Mouse (Mus musculus) lung, postnatal 25 days (tissue): Measurements from ENCODE around the gene Arl4d.
"Not testable (repeated sequence)": the region's sequence is repeated elsewhere in the genome, so short reads cannot be mapped to it uniquely, and the experiment has no call there.

Source experiments
- DNase-seq: peaks from one replicate; pipeline ENCODE4 v3.0.0; 2022; ENCODE audit warnings: low spot score

Arl4d gene

DNA sequence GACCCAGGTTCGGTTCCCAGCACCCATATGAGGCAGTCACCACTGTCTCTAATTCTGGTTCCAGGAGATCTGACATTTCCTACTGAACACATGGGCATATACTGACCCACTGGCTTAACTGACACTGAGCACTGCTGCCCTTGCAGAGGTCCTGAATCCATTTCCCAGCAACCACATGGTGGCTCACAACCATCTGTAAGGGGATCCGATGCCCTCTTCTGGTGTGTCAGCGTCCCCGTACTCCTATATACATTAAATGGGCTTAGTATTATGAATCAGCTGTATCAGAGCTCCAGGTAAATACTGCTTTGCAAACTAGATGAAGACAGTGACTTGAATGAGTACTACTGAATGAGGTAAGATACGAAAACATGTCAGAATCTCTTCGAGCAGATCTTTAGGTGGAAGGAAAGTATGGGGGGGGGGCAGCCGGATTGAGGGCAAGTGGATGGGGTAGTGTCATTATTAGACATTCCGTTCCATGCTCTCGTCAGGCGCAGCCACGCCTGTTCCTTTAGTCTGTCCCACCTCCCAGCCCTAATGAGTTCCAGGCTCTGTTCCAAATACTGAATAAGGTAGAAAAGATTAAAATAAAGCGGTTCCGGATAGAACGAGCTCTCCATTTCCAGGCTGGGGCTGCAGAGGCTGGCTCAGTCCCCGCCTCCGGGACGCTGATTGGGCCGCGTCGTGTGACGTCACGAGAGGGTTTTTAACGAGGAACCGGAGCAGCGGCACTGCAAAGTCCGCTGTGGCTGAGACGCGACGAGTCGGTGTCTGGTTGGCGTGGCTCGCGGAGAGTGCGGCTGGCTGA, at the start of gene Arl4d:
TSS of gene Arl4d (plus strand) at position 717 of the 811 bp plus-strand sequence.
- DNase-seq, result peak; percentile 97

- DNase-seq, result no peak
Measured at GRCm38 (mm10) chr11:101616104-101616503, 49.2 kb upstream of the Arl4d start.

DNA sequence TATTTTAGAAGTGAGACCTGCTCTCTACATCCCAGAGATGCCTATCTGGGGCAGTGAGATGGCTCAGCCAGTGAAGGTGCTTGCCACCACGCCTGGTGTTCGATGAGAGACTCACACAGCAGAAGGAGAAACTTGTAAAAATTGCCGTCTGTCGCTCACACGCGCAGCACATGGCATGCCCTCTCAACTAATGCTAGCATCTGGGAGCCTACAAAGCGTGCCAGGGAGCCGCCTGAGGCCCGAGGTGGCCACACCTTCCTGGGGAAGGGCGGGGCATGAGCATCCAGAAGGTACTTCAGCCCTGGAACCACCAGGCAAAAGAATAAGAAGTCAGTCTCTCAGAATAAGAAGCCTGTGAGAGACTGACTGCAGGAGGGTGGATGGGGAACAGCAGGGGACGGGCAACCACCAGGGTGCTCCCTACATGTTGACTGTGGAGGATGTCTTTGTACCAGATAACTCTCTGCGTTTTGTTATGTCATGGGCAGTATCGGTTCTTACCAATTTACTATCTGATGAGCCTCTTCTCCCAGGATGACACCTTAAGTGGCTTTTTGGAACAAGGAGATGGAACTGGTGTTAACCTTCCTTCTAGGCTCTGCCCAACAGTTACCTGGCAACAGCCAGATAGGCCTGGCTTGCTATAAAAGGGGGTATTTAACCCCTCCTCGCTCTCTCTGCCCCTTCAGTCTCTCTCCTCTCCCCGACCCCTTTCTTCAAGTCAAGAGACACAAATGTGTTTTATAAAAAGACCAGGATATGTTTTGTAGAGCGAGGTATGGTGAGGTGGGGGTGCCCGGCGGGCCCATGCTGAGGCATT, 48.2 kb upstream of the Arl4d start:
- no peak for DNase-seq

DNA sequence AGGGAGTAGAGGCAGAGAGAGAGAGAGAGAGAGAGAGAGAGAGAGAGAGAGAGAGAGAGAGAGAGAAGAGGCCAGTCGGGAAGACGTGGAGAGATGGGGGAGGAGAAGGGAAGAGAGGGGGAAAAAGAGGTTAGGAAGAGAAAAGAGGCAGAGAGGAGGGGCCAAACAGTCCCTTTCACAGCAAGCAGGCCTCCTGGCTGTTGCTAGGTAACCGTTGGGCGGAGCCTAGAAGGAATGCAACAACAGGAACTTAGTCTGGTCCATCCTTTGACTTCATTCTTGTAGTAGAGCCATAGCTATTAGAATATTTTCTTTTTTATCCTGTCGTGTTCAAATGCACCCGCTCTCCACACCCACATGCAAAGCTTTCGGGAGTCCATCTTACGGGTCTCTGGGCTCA, 47.5 kb upstream of the Arl4d start:
- peak; percentile 18 for DNase-seq

DNA sequence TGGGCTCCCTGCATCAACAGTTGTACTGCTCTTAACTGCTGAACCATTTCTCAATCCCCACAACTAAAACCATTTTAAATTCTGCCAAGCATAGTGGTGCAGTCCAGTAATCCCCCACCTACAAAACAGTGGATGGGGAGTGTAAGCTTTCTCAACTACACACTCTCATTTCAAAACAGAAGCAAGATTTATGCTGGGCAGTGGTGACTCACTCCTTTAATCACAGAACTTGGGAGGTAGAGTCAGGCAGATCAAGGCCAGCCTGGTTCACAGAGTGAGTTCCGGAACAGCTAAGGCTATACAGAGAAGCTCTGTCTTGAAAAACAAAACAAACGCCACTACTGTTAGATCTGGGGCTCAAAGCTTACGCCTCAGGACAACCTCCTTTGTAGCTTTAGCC, 46.7 kb upstream of the Arl4d start:
- DNase-seq, result no peak

- not testable (repeated sequence) for DNase-seq
Measured at GRCm38 (mm10) chr11:101620022-101620655, 45.2 kb upstream of the Arl4d start.

- no peak for DNase-seq
Measured at GRCm38 (mm10) chr11:101626649-101626994, 38.7 kb upstream of the Arl4d start.

GRCm38 (mm10) chr11:101626995-101627856, 38.1 kb upstream of the Arl4d start, which contains the start of gene Rdm1:
TSS of gene Rdm1 (plus strand) at chr11:101627195.
- peak; percentile 83 for DNase-seq

GRCm38 (mm10) chr11:101627857-101628559, 37.3 kb upstream of the Arl4d start:
- peak; percentile 86 for DNase-seq

DNA sequence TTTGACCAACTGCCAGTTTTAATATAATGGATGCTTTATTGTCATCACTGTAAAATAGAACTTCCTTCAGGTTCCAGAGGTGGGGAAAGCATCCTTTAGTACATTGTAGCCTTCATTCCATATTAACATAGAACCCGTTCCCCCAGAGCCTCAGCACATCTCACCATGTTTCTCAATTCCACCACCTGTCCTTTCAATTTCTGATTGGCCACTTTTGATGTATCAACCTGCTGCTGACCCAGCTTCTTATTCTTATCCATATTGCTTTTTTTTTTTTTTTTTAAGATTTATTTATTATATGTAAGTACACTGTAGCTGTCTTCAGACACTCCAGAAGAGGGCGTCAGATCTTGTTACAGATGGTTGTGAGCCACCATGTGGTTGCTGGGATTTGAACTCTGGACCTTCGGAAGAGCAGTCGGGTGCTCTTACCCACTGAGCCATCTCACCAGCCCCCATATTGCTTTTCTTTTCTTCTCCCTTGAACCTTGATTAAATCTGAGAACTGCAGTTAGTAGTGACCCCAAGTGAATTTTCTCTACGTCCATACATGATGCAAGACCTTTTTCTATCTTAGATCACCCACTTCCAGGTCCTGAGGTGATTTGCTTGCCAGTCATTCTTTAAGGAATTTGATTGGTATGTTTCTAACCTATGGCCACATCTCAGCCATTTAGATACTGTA, 36.5 kb upstream of the Arl4d start:
- DNase-seq, result not testable (repeated sequence)

- no peak for DNase-seq
Measured at GRCm38 (mm10) chr11:101635660-101636059, 29.7 kb upstream of the Arl4d start.

DNA sequence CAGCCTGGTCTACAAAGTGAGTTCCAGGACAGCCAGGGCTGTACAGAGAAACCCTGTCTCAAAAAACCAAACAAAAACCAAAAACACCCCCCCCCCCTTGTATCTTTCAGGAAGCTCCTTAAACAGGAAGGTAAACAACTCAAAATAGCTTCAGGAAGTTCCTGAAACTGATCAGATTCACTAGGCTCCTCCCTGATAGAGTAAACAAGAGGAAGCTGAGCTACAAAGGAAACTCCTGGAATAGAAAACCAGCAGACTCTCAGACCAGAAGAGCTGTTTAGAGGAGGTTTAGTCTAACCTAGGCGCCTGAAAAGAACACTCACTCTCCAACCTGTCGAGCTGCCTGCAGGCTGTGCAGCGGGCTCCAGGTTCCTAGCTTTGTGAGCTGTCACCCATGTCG, 25.6 kb upstream of the Arl4d start:
- no peak for DNase-seq

GRCm38 (mm10) chr11:101640857-101641709, 24.3 kb upstream of the Arl4d start:
- DNase-seq, result peak; percentile 72

DNA sequence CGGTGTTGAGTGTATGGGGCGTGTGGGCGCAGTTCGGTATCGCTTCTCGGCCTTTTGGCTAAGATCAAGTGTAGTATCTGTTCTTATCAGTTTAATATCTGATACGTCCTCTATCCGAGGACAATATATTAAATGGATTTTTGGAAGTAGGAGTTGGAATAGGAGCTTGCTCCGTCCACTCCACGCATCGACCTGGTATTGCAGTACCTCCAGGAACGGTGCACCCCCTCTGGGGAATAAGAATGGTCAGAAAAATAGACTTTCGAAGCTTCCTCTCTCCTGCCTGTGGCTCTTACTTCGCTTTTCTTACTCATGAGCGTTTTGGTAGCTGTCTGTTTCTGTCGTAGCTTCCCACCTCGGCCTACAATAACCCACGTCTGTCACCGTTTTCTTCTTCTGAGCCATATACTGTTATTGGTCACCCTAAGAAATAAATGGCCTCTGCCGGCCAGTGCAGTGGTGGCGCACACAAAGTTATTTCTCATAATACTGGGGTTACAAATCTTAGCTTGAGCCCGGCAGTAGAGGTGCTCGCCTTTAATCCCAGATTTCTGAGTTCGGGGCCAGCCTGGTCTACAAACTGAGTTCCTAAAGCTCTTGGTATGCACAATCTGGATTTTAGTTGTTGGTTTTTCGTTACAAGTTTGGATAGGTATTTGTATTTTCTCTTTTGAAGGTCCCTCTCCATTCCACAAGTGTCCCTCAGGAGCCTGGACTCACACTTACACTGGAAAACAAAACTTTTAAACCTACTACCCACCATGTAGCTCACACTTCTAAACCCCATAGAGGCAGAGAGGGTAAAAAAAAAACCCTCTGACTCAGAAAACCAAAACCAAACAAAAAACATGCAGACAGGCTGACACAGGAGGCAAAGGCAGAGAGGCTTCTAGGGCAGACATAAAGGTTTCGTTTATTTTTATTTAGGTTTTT, 23.4 kb upstream of the Arl4d start:
- DNase-seq, result not testable (repeated sequence)

GRCm38 (mm10) chr11:101642931-101643330, 22.4 kb upstream of the Arl4d start:
- DNase-seq, result no peak

DNA sequence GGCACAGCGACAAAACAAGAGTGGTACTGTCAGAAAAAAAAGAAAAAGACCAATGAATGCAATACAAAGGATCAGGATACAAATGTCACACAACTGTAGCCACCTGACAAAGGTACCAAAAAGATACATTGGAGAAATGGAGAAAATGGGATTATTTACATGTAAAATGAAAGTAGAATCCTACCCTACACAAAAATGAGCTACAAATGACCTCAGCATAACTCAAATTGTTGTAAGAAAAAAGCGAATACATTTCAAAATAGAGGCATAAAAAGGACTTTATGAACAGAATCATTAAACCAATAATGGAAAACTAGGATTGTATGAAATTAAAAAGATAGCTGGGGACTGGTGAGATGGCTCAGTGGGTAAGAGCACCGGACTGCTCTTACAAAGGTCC, 20.8 kb upstream of the Arl4d start:
- no peak for DNase-seq

DNA sequence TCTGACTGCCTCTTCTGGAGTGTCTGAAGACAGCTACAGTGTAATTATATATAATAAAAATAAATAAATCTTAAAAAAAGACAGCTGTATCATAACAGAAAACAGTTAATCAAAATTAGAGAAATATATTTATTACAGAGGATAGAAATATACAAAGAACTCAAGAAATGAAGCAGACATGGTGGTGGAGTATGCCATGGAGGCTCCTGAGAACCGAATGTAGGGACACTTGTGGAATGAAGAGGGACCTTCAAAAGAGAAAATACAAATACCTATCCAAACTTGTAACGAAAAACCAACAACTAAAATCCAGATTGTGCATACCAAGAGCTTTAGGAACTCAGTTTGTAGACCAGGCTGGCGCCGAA, 20.3 kb upstream of the Arl4d start:
- not testable (repeated sequence) for DNase-seq
